Mouse (Mus musculus) neural tube, embryonic 13.5 days (tissue): Measurements from ENCODE around the gene Dnali1. TPM values are rescaled to one million over a fixed set of nuclear protein-coding genes. Genes with fewer than 3 reads are reported as not detected.

Experiments used
- ATAC-seq: fragments of 200-750 bp; cut with Nextera tagmentation; 2 replicates; pipeline ENCODE4 v1.8.0; 2017; ENCODE audit warnings: low read depth, mild to moderate bottlenecking, moderate TSS enrichment, moderate library complexity
- H3K27ac ChIP-seq: fragments of 300-500 bp; sonication (generic); replicated peaks from 2 replicates; pipeline ENCODE4 v1.5.1; 2015; ENCODE audit warnings: moderate library complexity, mild to moderate bottlenecking, inconsistent platforms
- H3K27me3 ChIP-seq: fragments of 300-500 bp; sonication (generic); 2 replicates; pipeline ENCODE4 v1.6.1; 2015; ENCODE audit warnings: mild to moderate bottlenecking, inconsistent platforms
- H3K36me3 ChIP-seq: fragments of 300-500 bp; sonication (generic); 2 replicates; pipeline ENCODE4 v1.6.1; 2015; ENCODE audit warnings: mild to moderate bottlenecking, inconsistent platforms
- H3K4me1 ChIP-seq: fragments of 300-500 bp; sonication (generic); replicated peaks from 2 replicates; pipeline ENCODE4 v1.6.1; 2015; ENCODE audit warnings: inconsistent platforms
- H3K4me2 ChIP-seq: fragments of 300-500 bp; sonication (generic); 2 replicates; pipeline ENCODE4 v1.6.1; 2015; ENCODE audit warnings: inconsistent platforms, mild to moderate bottlenecking, moderate library complexity
- H3K4me3 ChIP-seq: fragments of 300-500 bp; sonication (generic); 2 replicates; pipeline ENCODE4 v1.5.1; 2015; ENCODE audit warnings: mild to moderate bottlenecking, inconsistent platforms
- H3K9ac ChIP-seq: fragments of 300-500 bp; sonication (generic); 2 replicates; pipeline ENCODE4 v1.6.1; 2015; ENCODE audit warnings: moderate library complexity, mild to moderate bottlenecking, inconsistent platforms
- H3K9me3 ChIP-seq: fragments of 300-500 bp; sonication (generic); 2 replicates; pipeline ENCODE4 v1.6.1; 2016; ENCODE audit warnings: inconsistent platforms
- WGBS: fragments of 180-500 bp; shearing (Covaris S2); methylation state at CpG from one replicate; pipeline ENCODE4 v1.1.7; 2015; 5-methylcytosine and 5-hydroxymethylcytosine counted together
- polyA plus RNA-seq: library from polyadenylated mRNA; unstranded; fragments of >200 nt; fragmentation: Nextera tagmentation; extraction: Ambion mirVana; gene quantifications from 2 replicates; pipeline ENCODE4 v1.2.1, GENCODE M21; 2015

Gene Dnali1
- polyA plus RNA-seq, 1 experiment from 2014 or later: 0.54 TPM

DNA sequence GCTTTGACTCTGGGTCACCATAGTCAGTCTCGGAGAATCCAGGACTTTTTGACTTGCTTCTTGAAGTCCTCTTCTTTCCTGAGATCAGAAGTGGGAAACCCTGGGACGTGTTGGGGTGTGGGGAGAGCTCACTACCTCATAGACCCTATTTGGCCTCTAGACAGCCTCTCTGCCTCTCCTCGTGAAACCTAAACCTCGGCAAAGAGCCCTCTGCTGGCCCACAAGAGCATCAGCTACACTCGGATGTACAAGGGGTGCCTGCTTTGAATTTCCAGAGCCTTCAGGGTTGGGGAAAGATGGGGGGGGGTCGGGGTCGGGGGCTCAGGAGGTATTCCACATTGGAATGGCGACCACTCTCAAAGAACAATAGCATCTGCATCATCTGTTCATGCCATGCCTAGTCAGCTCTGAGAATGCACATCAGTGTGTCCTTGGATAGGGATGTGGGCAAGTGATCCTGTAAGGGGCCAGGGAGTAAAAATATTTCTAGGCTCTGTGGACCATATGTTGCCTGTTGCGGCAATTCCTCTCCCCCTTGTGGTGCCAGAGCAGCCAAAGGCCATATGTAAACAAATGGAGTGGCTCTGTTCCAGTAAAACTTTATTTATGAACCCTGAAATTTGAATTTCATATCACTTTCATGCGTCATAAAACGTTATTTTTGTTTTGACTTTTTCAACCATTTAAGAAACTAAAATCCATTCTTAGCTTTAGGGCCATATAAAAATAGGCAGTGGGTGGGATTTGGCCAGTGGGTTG, 44.5 kb downstream of the Dnali1 start:
- Histone ChIP-seq H3K36me3 (no peaks in the 10 kb centered on the region), H3K27ac (no peak overlapping the region), H3K9ac (no peak overlapping the region), H3K4me3 (no peak overlapping the region), H3K4me1 (no peaks in the 10 kb centered on the region), H3K9me3 (no peaks in the 10 kb centered on the region), H3K27me3 (peaks cover 13% of the 10 kb centered on the region; the same call in 1 of the 2 replicates), H3K4me2 (no peak overlapping the region)
- 34% methylated on average over 11 of the region's 11 CpGs for WGBS
- ATAC-seq: no peak

DNA sequence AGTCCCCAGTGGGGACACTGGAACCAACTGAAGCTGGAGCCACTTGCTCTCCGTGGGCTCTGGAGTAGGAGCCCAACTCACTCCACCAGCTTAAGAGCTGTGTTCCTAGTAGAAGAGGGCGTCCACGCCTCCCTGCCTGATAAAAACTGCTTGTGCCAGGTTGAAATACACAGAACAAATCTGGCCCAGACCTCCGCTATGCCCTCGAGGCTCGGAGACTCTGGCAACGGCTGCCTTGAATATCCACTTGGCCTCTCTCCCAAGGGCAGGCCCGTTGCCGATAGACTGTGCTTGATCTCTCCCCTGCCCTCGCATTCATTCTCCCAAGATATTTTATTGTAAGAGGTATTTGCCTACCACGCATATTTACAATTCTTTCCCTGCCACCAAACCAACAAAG, 48.1 kb downstream of the Dnali1 start:
- Histone ChIP-seq H3K4me1 (no peaks in the 10 kb centered on the region), H3K9ac (no peak overlapping the region), H3K4me3 (no peak overlapping the region), H3K9me3 (no peaks in the 10 kb centered on the region), H3K27me3 (peaks cover 4% of the 10 kb centered on the region), H3K36me3 (no peaks in the 10 kb centered on the region), H3K27ac (no peak overlapping the region), H3K4me2 (no peak overlapping the region)
- 84% methylated on average over 11 of the region's 11 CpGs for WGBS
- ATAC-seq: no peak

DNA sequence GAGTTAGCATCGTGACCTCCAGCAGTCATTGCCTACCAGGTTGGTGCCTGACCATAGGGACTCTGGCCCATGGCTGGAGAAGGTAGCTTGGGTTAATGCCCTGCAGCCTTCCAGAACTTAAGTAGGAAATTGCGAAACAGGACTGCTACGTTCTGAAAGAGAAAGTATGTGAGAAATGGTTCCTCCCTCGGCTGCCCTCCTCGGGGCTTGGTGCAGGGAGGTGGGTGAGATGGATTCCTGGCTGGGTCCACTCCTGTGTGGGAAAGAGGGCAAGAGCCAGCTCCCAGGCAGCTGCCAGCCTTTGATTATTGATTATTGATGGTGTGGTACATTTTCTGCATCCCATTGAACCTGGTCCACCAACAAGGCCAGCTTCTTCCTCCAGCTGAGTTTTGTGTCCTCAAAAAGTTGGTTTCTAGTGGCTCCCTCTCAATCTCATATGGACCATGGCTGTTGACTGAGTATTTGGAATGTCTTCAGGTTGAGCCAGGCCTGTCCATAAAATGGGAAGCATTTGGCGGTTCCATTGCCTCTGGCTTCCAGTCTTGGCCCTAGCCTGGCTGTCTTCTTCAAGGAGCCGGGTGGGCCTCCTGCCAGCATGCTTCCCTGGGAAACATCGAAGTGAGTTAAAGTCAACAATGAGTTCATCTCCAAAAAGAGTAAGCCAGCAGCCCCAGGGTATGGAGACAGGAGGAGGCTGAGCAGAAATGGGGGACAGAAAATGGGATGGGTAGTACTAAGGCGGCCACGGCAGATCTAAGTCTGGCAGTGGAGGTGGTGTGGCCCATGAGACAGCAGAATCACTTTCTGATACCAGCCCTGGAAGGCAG, 49.5 kb downstream of the Dnali1 start, which contains the start of gene Gnl2:
Gene Gnl2, plus strand, starts transcription at position 780 of the 830 bp plus-strand sequence.
- Histone ChIP-seq H3K4me3 (no peak within 1 kb of the TSS), H3K27ac (no peak within 1 kb of the TSS), H3K9ac (no peak within 1 kb of the TSS), H3K4me1 (no peaks in the 10 kb centered on the region), H3K4me2 (no peak within 1 kb of the TSS), H3K36me3 (no peaks in the 10 kb centered on the region), H3K27me3 (peaks cover 4% of the 10 kb centered on the region), H3K9me3 (no peaks in the 10 kb centered on the region)
- no peak for ATAC-seq
- 88% methylated on average over 10 of the region's 10 CpGs for WGBS

DNA sequence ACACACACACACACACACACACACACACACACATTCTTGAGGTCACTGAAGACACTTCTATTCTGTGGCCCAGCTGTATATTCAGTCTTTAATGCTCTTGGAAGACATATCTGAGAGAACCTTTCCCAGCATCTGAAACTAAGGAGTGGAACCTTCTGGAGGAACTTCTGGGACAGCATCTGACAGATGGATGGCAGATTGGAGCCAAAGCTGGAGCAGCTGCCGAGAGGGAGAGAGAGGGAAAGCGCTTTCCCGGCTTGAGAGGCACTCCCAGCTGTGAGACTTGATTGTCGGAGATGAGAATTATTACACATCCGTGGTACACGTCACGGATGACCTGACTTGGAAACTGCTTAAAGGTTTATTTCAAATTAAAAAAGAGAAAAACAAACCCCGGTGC, 56.8 kb downstream of the Dnali1 start:
- peaks cover 34% of the 10 kb centered on the region for H3K27me3 ChIP-seq
- H3K9me3 ChIP-seq: no peaks in the 10 kb centered on the region
- no peak overlapping the region for H3K4me3 ChIP-seq
- H3K4me1 ChIP-seq: 0 out of 2 replicates have a peak, but pooled peaks cover 3% of the 10 kb centered on the region
- H3K36me3 ChIP-seq: no peaks in the 10 kb centered on the region
- no peak overlapping the region for H3K27ac ChIP-seq
- no peak overlapping the region for H3K9ac ChIP-seq
- no peak overlapping the region for H3K4me2 ChIP-seq
- no peak for ATAC-seq
- 60% methylated on average over 8 of the region's 8 CpGs for WGBS

GRCm38 (mm10) chr4:125008220-125008619, 57.3 kb downstream of the Dnali1 start:
- no peaks in the 10 kb centered on the region for H3K36me3 ChIP-seq
- 65% methylated on average over 6 of the region's 6 CpGs for WGBS
- no peak overlapping the region for H3K4me3 ChIP-seq
- 0 out of 2 replicates have a peak, but pooled peaks cover 3% of the 10 kb centered on the region for H3K4me1 ChIP-seq
- peaks cover 31% of the 10 kb centered on the region for H3K27me3 ChIP-seq
- H3K9ac ChIP-seq: no peak overlapping the region
- no peak for ATAC-seq
- no peak overlapping the region for H3K27ac ChIP-seq
- H3K4me2 ChIP-seq: no peak overlapping the region
- no peaks in the 10 kb centered on the region for H3K9me3 ChIP-seq

GRCm38 (mm10) chr4:125007460-125007859, 58.0 kb downstream of the Dnali1 start:
- Histone ChIP-seq H3K9ac (no peak overlapping the region), H3K4me2 (0 out of 2 replicates have a peak overlapping the region, but pooled peaks have one; percentile 4), H3K4me1 (0 out of 2 replicates have a peak, but pooled peaks cover 3% of the 10 kb centered on the region), H3K4me3 (no peak overlapping the region), H3K27me3 (peaks cover 31% of the 10 kb centered on the region), H3K27ac (no peak overlapping the region), H3K9me3 (no peaks in the 10 kb centered on the region), H3K36me3 (no peaks in the 10 kb centered on the region)
- WGBS: 42% methylated on average over 15 of the region's 15 CpGs
- peak; percentile 19; the same call in 1 of the 2 replicates for ATAC-seq

Other genes starting within 250 kb of the Dnali1 start
- 39.6 and 46.6 TPM in 2 replicates for gene Yrdc, start 215.0 kb downstream of the Dnali1 start, polyA plus RNA-seq
- 74.9 and 80.2 TPM in 2 replicates for gene 1110065P20Rik, start 214.5 kb downstream of the Dnali1 start, polyA plus RNA-seq
- 8.2 and 10.0 TPM in 2 replicates for gene Maneal, start 203.5 kb downstream of the Dnali1 start, polyA plus RNA-seq
- 4.7 and 5.3 TPM in 2 replicates for gene Epha10, start 184.8 kb downstream of the Dnali1 start, polyA plus RNA-seq
- 13.3 and 17.1 TPM in 2 replicates for gene 9930104L06Rik, start 128.7 kb downstream of the Dnali1 start, polyA plus RNA-seq
- 30.1 and 38.2 TPM in 2 replicates for gene Cdca8, start 126.4 kb downstream of the Dnali1 start, polyA plus RNA-seq
- gene Rspo1, start 79.3 kb downstream of the Dnali1 start, polyA plus RNA-seq: 1.5 and 1.7 TPM in 2 replicates
- 91.6 and 94.2 TPM in 2 replicates for gene Gnl2, start 49.1 kb downstream of the Dnali1 start, polyA plus RNA-seq
- 23.8 and 27.9 TPM in 2 replicates for gene Snip1, start 969 bp upstream of the Dnali1 start, polyA plus RNA-seq
- gene Meaf6, start 19.4 kb upstream of the Dnali1 start, polyA plus RNA-seq: 150 and 151 TPM in 2 replicates
- gene Zc3h12a, start 62.1 kb upstream of the Dnali1 start, polyA plus RNA-seq: 0.18 and 0.29 TPM in 2 replicates